Mouse (Mus musculus): Measurements from ENCODE around the gene Clnk. TPM values are rescaled to one million over a fixed set of nuclear protein-coding genes. Genes with fewer than 3 reads are reported as not detected.

The Clnk gene
- total RNA-seq, 1 experiment = 0.36 TPM

GRCm38 (mm10) chr5:38862288-38862985 lies 14.2 kb downstream of the Clnk start:
- TF ChIP-seq MAFK (IDR thresholded peaks at IDR 0.05; ENCODE audit: insufficient read depth, low read depth, low read length) (no peak), CHD2 (IDR thresholded peaks at IDR 0.05; ENCODE audit: low read depth, low read length) (no peak), HCFC1 (IDR thresholded peaks at IDR 0.05; ENCODE audit: borderline replicate concordance, insufficient read depth, low read length) (no peak), ZNF384 (IDR thresholded peaks at IDR 0.05; ENCODE audit: low read depth, low read length) (no peak), ZC3H11A (IDR thresholded peaks at IDR 0.05; ENCODE audit: borderline replicate concordance, low read depth, low read length) (no peak)
- no peak overlapping the region for H3K4me3 ChIP-seq (ENCODE audit: insufficient read depth in 1 of 2, low read depth in 1 of 2, low read length in 2 of 2, poor library complexity in 1 of 2, severe bottlenecking in 1 of 2)
- in situ Hi-C loops (cut with MboI; ENCODE audit: low sequenced_read_pairs in 2 of 2, unreplicated experiment in 2 of 2) = no loop called here
- DNase-seq (ENCODE audit: low read depth, low spot score) = no peak
- no peaks in the 10 kb centered on the region for H3K36me3 ChIP-seq (ENCODE audit: control insufficient read depth, insufficient read depth, low read length, poor library complexity, severe bottlenecking)
- H3K9me3 ChIP-seq (ENCODE audit: control insufficient read depth, insufficient read depth, low read depth, low read length) = no peaks in the 10 kb centered on the region
- no peak overlapping the region for H3K9ac ChIP-seq (ENCODE audit: insufficient read depth, low read depth, low read length, poor library complexity, severe bottlenecking)
- no peaks in the 10 kb centered on the region for H3K4me1 ChIP-seq (ENCODE audit: control insufficient read depth in 2 of 2, insufficient read depth in 2 of 2, low read length in 2 of 2, poor library complexity in 1 of 2)
- no peak overlapping the region for H3K27ac ChIP-seq (ENCODE audit: insufficient read depth, low read depth, low read length, poor library complexity, severe bottlenecking)

- H3K27ac ChIP-seq (ENCODE audit: insufficient read depth, low read depth, low read length, poor library complexity, severe bottlenecking) = no peak overlapping the region
- DNase-seq (ENCODE audit: low read depth, low spot score) = no peak
Measured at GRCm38 (mm10) chr5:38858015-38858721, 18.4 kb downstream of the Clnk start.

GRCm38 (mm10) chr5:38857591-38857990 lies 19.0 kb downstream of the Clnk start:
- Histone ChIP-seq H3K36me3 (ENCODE audit: control insufficient read depth, insufficient read depth, low read length, poor library complexity, severe bottlenecking) (no peaks in the 10 kb centered on the region), H3K4me1 (ENCODE audit: control insufficient read depth in 2 of 2, insufficient read depth in 2 of 2, low read length in 2 of 2, poor library complexity in 1 of 2) (no peaks in the 10 kb centered on the region), H3K9ac (ENCODE audit: insufficient read depth, low read depth, low read length, poor library complexity, severe bottlenecking) (no peak overlapping the region), H3K4me3 (ENCODE audit: insufficient read depth in 1 of 2, low read depth in 1 of 2, low read length in 2 of 2, poor library complexity in 1 of 2, severe bottlenecking in 1 of 2) (no peak overlapping the region), H3K9me3 (ENCODE audit: control insufficient read depth, insufficient read depth, low read depth, low read length) (no peaks in the 10 kb centered on the region), H3K27ac (ENCODE audit: insufficient read depth, low read depth, low read length, poor library complexity, severe bottlenecking) (no peak overlapping the region)
- in situ Hi-C loops (cut with MboI; ENCODE audit: low sequenced_read_pairs in 2 of 2, unreplicated experiment in 2 of 2) = no loop called here
- TF ChIP-seq CHD2 (IDR thresholded peaks at IDR 0.05; ENCODE audit: low read depth, low read length) (no peak), MAFK (IDR thresholded peaks at IDR 0.05; ENCODE audit: insufficient read depth, low read depth, low read length) (no peak), ZC3H11A (IDR thresholded peaks at IDR 0.05; ENCODE audit: borderline replicate concordance, low read depth, low read length) (no peak), HCFC1 (IDR thresholded peaks at IDR 0.05; ENCODE audit: borderline replicate concordance, insufficient read depth, low read length) (no peak), ZNF384 (IDR thresholded peaks at IDR 0.05; ENCODE audit: low read depth, low read length) (no peak)
- no peak for DNase-seq (ENCODE audit: low read depth, low spot score)

More at GRCm38 (mm10) chr5:38858015-38858721, 18.4 kb downstream of the Clnk start:
- H3K36me3 ChIP-seq (ENCODE audit: control insufficient read depth, insufficient read depth, low read length, poor library complexity, severe bottlenecking) = no peaks in the 10 kb centered on the region
- in situ Hi-C loops (cut with MboI; ENCODE audit: low sequenced_read_pairs in 2 of 2, unreplicated experiment in 2 of 2) = no loop called here
- TF ChIP-seq HCFC1 (IDR thresholded peaks at IDR 0.05; ENCODE audit: borderline replicate concordance, insufficient read depth, low read length) (no peak), MAFK (IDR thresholded peaks at IDR 0.05; ENCODE audit: insufficient read depth, low read depth, low read length) (no peak), ZNF384 (IDR thresholded peaks at IDR 0.05; ENCODE audit: low read depth, low read length) (no peak), ZC3H11A (IDR thresholded peaks at IDR 0.05; ENCODE audit: borderline replicate concordance, low read depth, low read length) (no peak), CHD2 (IDR thresholded peaks at IDR 0.05; ENCODE audit: low read depth, low read length) (no peak)
- no peak overlapping the region for H3K9ac ChIP-seq (ENCODE audit: insufficient read depth, low read depth, low read length, poor library complexity, severe bottlenecking)
- no peak overlapping the region for H3K4me3 ChIP-seq (ENCODE audit: insufficient read depth in 1 of 2, low read depth in 1 of 2, low read length in 2 of 2, poor library complexity in 1 of 2, severe bottlenecking in 1 of 2)
- H3K9me3 ChIP-seq (ENCODE audit: control insufficient read depth, insufficient read depth, low read depth, low read length) = no peaks in the 10 kb centered on the region
- no peaks in the 10 kb centered on the region for H3K4me1 ChIP-seq (ENCODE audit: control insufficient read depth in 2 of 2, insufficient read depth in 2 of 2, low read length in 2 of 2, poor library complexity in 1 of 2)

- in situ Hi-C loops (cut with MboI; ENCODE audit: low sequenced_read_pairs in 2 of 2, unreplicated experiment in 2 of 2) = no loop called here
- TF ChIP-seq HCFC1 (IDR thresholded peaks at IDR 0.05; ENCODE audit: borderline replicate concordance, insufficient read depth, low read length) (no peak), ZC3H11A (IDR thresholded peaks at IDR 0.05; ENCODE audit: borderline replicate concordance, low read depth, low read length) (no peak), ZNF384 (IDR thresholded peaks at IDR 0.05; ENCODE audit: low read depth, low read length) (no peak)
Measured at GRCm38 (mm10) chr5:38850171-38850570, 26.4 kb downstream of the Clnk start.

More at GRCm38 (mm10) chr5:38850171-38850570, 26.4 kb downstream of the Clnk start:
- Histone ChIP-seq H3K27ac (ENCODE audit: insufficient read depth, low read depth, low read length, poor library complexity, severe bottlenecking) (no peak overlapping the region), H3K36me3 (ENCODE audit: control insufficient read depth, insufficient read depth, low read length, poor library complexity, severe bottlenecking) (no peaks in the 10 kb centered on the region), H3K9me3 (ENCODE audit: control insufficient read depth, insufficient read depth, low read depth, low read length) (no peaks in the 10 kb centered on the region), H3K4me3 (ENCODE audit: insufficient read depth in 1 of 2, low read depth in 1 of 2, low read length in 2 of 2, poor library complexity in 1 of 2, severe bottlenecking in 1 of 2) (no peak overlapping the region), H3K9ac (ENCODE audit: insufficient read depth, low read depth, low read length, poor library complexity, severe bottlenecking) (no peak overlapping the region), H3K4me1 (ENCODE audit: control insufficient read depth in 2 of 2, insufficient read depth in 2 of 2, low read length in 2 of 2, poor library complexity in 1 of 2) (no peaks in the 10 kb centered on the region)
- no peak for DNase-seq (ENCODE audit: low read depth, low spot score)

All from ES-E14 (cell line).